Mouse (Mus musculus): Measurements from ENCODE around the gene Hepacam.

The Hepacam gene

DNA sequence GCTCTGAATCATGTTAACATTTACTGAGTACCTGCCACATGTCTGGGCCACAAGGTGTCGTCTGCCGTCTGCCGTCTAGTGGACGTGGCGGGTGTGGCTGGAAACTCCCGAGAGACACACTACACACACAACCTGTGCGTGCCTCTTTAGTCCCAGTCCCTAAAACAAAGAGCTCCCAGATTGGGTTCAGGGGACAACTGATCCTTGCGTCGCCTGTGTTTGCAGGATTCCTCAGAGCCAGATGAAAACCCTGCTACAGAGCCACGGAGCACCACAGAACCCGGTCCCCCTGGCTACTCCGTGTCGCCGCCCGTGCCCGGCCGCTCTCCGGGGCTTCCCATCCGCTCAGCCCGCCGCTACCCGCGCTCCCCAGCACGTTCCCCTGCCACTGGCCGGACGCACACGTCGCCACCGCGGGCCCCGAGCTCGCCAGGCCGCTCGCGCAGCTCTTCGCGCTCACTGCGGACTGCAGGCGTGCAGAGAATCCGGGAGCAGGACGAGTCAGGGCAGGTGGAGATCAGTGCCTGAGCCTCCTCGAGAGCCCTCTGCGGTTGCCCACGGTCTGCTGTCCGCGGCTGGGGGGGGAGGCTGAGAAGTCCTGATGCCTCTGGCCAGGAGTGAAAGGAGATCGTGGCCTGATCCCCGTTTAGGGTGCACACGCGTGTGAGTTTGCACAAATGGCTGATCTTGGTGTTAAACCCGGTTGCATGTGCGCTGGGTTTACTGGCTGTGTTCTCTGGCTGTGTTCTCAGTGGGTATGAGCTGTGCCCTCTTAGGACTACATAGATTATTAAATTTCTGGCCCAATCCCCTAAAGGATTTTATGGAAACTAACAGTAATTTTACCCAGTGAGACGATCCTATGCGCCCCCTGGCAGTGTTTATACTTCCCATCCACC, 17.4 kb downstream of the Hepacam start:
- no peak for DNase-seq (ENCODE audit: low read depth)

DNA sequence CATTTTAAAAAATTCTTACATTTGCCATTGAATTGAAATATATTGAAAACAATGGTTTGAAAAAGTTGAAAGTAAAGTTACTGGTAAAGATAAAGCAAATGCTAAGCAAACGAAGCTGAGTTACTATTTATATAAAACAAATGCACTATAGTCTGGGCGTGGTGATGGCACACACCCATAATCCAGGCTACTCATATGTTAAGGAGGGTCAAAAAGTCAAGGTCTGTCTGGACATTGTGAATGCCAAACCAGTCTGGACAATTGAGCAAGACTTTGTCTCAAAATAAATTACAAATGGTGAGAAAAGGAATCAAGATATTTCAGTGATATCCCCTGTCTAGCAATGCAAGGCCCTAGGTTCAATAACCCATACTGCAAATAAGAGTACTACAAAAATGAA, 23.7 kb downstream of the Hepacam start:
- DNase-seq (ENCODE audit: low read depth): no peak

DNA sequence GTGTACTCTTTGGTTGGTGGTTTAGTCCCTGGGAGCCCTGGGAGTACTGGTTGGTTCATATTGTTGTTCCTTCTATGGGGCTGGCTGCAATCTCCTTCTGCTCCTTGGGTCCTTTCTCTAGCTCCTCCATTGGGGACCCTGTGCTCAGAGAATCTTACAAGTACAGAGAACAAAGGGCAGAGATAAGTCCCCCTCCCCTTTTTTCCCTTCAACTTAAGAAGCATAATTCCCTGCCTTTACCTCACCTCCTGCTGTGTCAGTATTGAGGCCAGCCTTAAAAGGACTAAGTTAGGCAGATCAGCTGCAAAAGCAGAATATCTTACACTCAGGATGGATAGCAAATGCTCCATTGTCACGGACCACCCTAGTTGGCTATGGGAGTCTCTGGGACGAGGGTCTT, 24.9 kb downstream of the Hepacam start:
- DNase-seq (ENCODE audit: low read depth): no peak

DNA sequence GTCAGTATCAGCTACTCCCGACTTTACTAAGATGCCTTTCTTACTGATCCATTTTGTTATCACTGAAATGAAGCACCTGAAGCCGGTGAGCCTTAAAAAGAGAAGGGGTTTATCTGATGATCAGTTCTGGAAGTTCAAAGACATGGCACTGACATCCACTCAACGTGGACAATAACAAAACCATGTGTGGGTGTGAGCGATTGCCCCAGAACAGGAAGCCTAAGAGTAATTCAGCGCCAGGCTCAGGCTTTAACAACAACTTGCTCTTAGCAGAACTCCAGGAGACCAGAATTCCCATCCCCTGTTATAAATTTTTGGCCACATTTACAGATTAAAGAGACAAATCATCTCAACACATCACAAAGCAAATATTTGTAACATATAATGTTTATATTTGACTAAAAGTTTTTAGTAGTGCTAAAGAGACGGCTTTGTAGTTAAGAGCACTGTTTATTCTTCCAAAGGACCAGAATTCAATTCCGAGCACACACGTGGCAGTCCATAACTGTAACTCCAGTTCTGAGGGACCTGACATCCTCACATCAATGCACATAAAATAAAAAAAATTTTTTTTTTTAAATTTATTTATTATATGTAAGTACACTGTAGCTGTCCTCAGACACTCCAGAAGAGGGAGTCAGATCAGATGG, 26.5 kb downstream of the Hepacam start:
- DNase-seq (ENCODE audit: low read depth): no peak

DNA sequence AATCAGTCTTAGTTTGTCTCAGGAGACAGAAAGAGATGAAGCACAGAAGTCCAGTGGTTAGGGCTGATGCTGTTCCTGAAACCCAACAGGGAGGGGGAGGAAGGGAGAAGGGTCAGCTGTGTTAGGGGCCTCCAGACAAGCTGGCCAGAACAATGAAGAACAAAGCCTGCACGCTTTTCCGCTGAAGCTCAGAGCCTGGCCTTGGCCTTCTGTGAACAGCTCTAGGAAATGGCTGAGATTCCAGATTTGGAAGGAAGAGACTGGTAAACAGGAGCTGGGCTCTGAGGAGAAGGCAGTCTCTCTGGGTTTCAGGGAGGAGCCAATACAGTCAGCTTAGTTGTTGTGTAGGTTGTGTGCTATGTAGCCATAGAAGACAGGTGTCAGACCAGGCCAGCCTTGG, 33.4 kb downstream of the Hepacam start:
- no peak for DNase-seq (ENCODE audit: low read depth)

DNA sequence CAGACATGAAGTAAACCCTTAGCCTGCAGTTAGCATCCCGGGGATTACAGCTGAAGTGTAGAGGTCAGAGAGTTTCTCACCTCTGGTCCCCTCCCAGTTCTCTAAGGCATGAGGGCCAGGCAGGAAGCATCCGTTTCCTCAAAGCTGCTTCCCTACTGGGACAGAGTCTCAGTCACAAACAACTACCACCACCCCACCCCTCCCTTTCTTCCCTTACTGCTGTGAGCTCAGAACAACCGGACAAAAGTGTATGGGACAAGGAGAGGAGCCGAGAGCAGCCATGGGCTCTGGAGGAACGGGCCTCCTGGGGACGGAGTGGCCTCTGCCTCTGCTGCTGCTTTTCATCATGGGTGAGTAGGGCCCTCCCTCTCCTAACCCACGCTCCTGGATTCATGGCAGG, 34.7 kb downstream of the Hepacam start, which contains the start of gene Robo4:
Robo4 (plus strand) TSS at position 96 of the 400 bp plus-strand sequence.
- DNase-seq (ENCODE audit: low read depth): no peak

DNA sequence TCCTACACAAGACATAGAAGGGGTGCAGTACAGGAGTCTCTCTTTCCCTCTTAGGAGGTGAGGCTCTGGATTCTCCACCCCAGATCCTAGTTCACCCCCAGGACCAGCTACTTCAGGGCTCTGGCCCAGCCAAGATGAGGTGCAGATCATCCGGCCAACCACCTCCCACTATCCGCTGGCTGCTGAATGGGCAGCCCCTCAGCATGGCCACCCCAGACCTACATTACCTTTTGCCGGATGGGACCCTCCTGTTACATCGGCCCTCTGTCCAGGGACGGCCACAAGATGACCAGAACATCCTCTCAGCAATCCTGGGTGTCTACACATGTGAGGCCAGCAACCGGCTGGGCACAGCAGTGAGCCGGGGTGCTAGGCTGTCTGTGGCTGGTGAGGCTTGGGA, 35.4 kb downstream of the Hepacam start:
- DNase-seq (ENCODE audit: low read depth): no peak

DNA sequence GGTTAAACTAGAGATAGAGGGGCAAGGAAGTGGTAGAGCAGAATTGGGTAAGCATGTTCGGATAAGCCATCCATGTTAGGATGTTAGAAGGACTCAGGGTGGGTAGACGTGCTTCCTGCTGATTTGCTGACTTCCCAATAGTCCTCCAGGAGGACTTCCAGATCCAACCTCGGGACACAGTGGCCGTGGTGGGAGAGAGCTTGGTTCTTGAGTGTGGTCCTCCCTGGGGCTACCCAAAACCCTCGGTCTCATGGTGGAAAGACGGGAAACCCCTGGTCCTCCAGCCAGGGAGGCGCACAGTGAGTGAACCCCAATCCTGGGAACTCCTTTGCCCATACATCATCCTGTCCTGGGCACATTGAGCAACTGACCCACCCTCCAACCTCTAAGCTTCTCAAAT, 35.9 kb downstream of the Hepacam start:
- DNase-seq (ENCODE audit: low read depth): no peak

DNA sequence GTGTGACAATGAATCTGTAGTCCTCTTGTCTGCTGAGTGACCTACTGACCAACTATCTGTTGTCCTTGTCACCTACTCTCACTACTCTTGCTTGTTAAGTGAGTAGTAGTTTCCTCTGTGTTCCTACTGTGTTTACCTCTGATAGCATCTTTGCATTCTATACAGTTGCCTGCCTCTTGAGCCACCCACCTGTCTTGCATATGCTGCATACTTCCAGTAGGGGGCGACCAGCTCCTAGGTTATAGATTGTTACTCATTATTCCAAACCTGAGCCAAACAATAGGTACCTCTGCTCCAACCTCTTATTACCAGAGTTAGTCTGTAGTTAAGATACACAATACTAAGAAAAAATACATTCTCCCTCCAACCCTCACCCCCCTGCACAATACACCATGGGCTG, 39.2 kb downstream of the Hepacam start:
- no peak for DNase-seq (ENCODE audit: low read depth)

DNA sequence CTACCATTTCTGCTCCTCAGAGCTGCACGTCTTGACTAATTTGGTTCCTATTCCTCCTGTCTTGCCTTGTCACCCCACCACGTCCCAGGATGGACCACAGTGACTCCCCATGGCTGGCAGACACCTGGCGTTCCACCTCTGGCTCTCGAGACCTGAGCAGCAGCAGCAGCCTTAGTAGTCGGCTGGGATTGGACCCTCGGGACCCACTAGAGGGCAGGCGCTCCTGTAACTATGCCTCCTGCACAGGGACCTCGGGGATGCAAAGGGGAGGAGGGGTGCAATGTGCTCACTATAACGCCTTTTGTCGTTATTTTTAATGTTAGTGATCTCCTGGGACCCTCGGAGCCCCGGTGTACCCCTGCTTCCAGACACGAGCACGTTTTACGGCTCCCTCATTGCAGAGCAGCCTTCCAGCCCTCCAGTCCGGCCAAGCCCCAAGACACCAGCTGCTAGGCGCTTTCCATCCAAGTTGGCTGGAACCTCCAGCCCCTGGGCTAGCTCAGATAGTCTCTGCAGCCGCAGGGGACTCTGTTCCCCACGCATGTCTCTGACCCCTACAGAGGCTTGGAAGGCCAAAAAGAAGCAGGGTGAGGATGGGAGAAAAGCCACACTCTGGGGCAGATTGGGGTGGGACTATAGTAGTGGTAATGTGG, 40.8 kb downstream of the Hepacam start:
- no peak for DNase-seq (ENCODE audit: low read depth)

DNA sequence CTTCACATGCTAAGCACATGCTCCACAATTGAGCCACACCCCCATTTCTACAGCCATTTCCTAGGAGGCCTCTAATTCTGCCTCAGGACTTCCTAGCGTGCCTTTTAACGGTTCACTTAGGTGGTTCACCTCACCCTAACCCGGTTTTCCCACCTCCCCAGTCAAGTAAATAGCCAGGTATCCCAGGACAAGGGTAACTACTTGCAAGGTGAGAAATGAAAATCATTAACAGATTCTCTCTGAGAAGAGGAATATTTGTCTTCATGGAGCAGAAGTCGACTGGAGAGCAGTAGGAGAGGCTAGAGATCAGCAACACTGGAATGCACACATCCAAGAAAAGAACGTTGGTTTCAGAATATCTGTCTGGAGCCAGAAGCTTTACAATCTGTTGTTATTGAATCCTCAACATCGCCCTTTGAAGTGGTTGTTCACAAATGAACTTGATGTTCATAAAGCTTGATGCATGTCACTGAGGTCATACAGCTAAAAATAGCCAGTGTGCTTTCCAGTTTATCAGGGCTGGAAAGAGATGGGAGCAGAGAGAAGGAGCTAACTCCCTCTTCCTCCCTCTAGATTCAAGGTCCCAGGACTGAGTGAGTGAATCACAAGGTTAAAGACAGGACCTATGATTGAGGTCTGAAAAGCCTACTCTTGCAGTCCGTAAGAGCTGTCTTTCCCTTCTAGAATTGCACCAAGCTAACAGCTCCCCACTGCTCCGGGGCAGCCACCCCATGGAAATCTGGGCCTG, 42.7 kb downstream of the Hepacam start:
- DNase-seq (ENCODE audit: low read depth): no peak

DNA sequence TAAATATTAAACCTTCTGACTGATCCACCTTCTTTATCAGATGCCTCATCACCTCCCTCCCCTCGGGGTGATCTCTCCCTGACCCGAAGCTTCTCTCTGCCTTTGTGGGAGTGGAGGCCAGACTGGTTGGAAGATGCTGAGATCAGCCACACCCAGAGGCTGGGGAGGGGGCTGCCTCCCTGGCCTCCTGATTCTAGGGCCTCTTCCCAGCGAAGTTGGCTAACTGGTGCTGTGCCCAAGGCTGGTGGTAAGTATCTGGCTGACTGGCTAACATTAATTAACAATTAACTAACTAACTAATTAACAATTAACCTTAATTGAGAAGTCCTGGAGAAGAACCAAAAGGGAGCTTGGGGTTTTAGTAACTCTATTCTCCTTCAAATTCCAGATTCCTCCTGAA, 45.8 kb downstream of the Hepacam start:
- no peak for DNase-seq (ENCODE audit: low read depth)

DNA sequence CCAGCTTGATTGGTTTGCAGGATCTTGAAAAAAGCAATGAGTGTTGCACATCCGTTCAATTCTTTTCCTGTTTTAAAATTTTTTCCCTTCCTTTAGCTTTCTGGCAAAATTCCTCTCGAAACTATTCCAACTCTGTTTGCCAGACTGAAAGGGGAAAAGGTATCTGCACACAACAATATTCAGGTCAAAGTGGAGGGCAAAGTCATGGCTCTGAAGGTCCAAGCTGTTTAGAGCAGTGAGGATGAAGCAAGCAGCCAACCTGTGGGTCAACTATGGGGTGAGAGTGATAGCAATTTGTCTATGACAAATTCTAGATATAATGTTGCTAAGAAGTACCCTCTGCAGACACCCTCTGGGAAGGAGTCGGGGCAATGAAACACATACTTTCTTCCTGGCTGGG, 47.5 kb downstream of the Hepacam start:
- DNase-seq (ENCODE audit: low read depth): no peak

DNA sequence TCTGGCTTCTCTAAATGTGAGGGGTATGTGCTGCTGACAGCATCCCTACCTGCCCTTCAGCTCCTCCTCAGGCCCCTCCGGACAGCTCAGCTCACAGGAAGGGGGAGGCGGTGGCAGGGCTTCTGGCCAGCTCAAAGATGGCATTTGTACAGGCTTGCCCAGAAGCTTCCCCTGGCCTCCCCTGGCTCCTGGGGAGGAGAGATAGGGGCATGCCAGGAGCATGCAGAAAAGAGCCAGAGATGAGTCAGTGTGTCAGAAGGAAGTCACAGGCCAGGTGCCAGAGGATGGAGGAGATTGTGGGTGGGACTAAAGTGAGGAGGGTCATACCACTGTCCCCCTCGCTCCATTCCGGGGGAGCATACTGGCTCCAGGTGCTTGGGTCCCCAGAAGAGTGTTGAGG, 51.6 kb downstream of the Hepacam start:
- no peak for DNase-seq (ENCODE audit: low read depth)

DNA sequence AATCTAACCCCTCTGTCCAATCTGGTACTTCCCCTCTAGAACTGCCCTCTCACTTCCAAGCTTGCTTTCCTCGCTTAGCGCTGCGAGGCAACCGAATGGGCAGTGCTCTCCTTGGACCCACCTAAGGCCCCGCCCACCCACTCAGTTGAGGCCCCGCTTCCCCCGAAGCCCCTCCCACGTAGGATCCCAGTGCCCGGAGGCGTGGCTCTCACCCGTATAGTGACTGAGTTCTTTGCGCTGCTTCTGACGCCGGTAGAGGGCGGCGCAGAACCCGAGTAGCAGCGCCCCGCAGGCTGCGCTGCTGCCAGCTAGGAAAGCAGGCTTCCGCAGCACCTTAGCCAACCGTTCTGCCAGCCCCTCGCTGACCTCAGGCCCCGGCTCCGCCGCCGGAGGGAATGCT, 53.5 kb downstream of the Hepacam start:
- DNase-seq (ENCODE audit: low read depth): peak; percentile 35

DNA sequence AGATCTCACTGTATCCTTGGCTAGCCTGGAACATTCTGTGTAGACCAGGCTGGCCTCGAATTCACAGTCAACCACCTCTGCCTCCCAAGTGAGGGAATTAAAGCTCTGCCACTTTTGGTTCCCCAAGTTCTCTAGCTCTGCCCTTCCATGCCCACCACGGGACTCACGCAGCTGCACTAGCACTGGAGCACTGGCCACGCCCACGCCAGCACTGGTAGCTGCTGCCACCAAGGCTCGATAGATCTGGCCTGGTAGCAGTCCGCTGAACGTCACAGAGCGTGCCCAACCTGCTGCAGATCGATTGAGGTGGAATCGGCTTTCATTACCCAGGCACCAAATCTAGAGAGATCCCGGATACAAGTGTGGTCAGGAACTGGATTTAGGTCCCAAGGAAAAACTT, 54.1 kb downstream of the Hepacam start:
- DNase-seq (ENCODE audit: low read depth): no peak

DNA sequence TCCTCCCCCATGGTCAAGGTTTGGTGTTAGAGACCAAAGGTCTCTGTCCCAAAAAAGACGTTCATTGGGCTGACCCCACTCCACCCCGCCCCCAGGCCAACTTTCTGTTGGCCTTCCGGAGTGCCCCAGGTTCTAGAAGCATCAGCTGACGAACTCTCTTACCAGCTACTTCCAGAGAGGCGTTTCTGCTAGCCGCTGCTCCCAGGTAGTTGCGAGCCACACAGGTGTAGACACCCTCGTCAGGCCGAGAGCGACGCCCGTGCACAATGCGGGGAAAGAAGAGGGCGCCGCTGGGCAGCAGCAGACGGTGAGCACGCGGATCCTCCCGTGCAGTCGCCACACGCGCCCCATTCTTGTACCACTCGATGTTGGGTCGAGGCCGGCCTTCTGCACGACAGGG, 62.2 kb downstream of the Hepacam start:
- DNase-seq (ENCODE audit: low read depth): no peak

DNA sequence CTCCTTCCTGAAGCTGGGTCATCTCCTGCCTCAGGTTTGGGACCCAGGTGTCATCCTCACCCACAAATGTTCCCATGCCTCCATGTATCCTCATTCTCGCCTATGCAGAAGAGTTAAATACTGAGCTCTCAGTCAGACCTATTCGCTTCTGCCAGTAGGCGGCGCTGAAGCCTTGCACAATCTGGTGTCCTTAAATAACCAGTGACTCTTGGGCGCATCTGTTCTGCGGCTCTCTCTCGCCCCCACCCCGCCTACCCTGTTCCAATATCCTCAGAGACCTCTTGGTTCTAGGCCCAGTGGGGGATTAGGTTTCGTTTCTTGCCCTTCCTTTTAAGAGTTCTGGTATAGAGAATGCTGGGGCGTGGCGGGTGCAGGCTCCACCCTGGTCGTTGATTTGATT, 63.4 kb downstream of the Hepacam start:
- DNase-seq (ENCODE audit: low read depth): peak; percentile 44

DNA sequence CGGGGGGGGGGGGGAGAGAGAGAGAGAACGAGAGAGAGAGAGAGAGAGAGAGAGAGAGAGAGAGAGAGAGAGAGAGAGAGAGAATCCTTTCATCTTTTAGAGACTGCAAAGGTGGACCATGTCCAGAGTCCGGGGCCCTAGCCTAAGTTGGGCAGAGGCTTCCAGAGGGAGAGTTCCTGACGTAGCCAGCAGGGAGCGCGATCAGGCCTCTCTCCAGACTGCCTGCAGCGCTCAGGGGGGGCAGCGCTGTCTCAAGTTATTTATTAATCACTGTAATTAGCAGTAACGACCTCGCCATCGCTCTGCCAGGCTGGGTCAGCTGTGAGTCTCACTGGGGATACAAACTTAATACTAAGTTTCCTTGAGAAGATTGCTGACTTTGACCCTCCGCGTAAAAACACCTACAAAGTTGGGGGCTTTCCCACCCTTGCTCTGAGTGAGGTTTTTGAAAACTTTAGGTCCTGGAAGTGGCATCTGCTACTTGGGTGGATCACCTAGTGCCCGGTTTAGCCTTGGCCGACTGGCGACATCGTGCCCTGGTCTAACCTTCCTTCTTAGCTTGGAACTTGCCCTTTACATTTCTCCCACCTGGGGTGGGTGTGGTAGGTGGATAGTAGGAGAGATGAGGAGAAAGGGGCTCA, 65.0 kb downstream of the Hepacam start:
- no peak for DNase-seq (ENCODE audit: low read depth)

DNA sequence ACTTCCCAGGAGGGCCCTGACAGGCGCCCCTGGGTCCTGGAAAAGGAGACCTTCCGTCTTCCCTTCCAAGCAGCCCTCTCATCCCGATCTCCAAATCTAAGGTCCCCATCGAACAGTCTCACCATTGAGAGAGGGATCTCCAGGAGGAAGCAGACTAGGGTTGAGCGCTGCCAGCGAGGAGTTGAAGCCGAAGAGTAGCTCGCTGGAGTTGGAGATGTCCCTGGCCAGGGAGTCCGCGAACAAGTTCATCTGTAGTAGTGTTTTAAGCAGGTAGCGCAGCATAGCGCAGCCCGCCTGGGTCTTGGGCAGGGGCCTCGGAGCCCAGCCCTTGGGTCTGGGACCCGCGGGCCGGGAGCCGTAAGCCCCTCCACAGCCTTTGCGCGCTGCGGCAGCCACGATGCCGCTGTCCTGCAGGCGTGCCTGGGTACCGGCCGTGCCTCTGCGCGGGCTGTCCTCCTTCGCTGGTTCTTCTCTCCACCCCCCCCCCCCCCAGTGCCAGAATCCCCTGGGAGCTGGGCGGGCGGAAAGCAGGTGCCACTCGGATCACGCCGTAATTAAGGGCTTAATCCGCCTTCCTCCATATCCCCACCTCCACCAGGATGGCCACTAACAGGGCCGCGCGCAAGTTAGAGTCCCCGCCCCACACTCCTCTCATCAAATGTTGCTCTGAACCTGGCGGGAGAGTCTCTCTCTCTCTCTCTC, 65.7 kb downstream of the Hepacam start, which contains the start of gene Robo3:
Robo3 (minus strand) TSS at position 527 of the 702 bp plus-strand sequence.
- DNase-seq (ENCODE audit: low read depth): no peak
